Mouse (Mus musculus) liver, embryonic 12.5 days (tissue): ENCODE data around the gene Scp2. TPM values are rescaled to one million over a fixed set of nuclear protein-coding genes. Genes with fewer than 3 reads are reported as not detected.
A peak's percentile ranks its signal among the peaks of the same experiment; 100 is the strongest.
"Not testable (repeated sequence)": the region's sequence is repeated elsewhere in the genome, so short reads cannot be mapped to it uniquely, and the experiment has no call there.

Experiments used
- ATAC-seq: fragments of 200-750 bp; cut with Nextera tagmentation; 2 replicates; pipeline ENCODE4 v1.8.0; 2017; ENCODE audit warnings: moderate number of reproducible peaks, mild to moderate bottlenecking, moderate library complexity
- H3K27ac ChIP-seq: fragments of 300-500 bp; sonication (generic); 2 replicates; pipeline ENCODE4 v1.5.1; 2016; ENCODE audit warnings: mild to moderate bottlenecking
- H3K27me3 ChIP-seq: fragments of 300-500 bp; sonication (generic); replicated peaks from 2 replicates; pipeline ENCODE4 v1.6.1; 2016; ENCODE audit warnings: mild to moderate bottlenecking, moderate library complexity
- H3K36me3 ChIP-seq: fragments of 300-500 bp; sonication (generic); 2 replicates; pipeline ENCODE4 v1.6.1; 2016; ENCODE audit warnings: mild to moderate bottlenecking, moderate library complexity
- H3K4me1 ChIP-seq: fragments of 300-500 bp; sonication (generic); 2 replicates; pipeline ENCODE4 v1.6.1; 2016
- H3K4me2 ChIP-seq: fragments of 300-500 bp; sonication (generic); 2 replicates; pipeline ENCODE4 v1.6.1; 2016; ENCODE audit warnings: mild to moderate bottlenecking, moderate library complexity
- H3K4me3 ChIP-seq: fragments of 300-500 bp; sonication (generic); 2 replicates; pipeline ENCODE4 v1.5.1; 2016; ENCODE audit warnings: mild to moderate bottlenecking, moderate library complexity
- H3K9ac ChIP-seq: fragments of 300-500 bp; sonication (generic); 2 replicates; pipeline ENCODE4 v1.6.1; 2016; ENCODE audit warnings: mild to moderate bottlenecking, moderate library complexity
- H3K9me3 ChIP-seq: fragments of 300-500 bp; sonication (generic); replicated peaks from 2 replicates; pipeline ENCODE4 v1.6.1; 2016; ENCODE audit warnings: mild to moderate bottlenecking, moderate library complexity
- WGBS: fragments of 180-500 bp; shearing (Covaris S2); methylation state at CpG from one replicate; pipeline ENCODE4 v1.1.7; 2016; ENCODE audit not compliant: insufficient replicate concordance; 5-methylcytosine and 5-hydroxymethylcytosine counted together
- polyA plus RNA-seq: library from polyadenylated mRNA; unstranded; fragments of >200 nt; fragmentation: Nextera tagmentation; extraction: Ambion mirVana; gene quantifications from 2 replicates; pipeline ENCODE4 v1.2.1, GENCODE M21; 2016

Gene Scp2
- polyA plus RNA-seq, 1 experiment from 2014 or later: 198 TPM

DNA sequence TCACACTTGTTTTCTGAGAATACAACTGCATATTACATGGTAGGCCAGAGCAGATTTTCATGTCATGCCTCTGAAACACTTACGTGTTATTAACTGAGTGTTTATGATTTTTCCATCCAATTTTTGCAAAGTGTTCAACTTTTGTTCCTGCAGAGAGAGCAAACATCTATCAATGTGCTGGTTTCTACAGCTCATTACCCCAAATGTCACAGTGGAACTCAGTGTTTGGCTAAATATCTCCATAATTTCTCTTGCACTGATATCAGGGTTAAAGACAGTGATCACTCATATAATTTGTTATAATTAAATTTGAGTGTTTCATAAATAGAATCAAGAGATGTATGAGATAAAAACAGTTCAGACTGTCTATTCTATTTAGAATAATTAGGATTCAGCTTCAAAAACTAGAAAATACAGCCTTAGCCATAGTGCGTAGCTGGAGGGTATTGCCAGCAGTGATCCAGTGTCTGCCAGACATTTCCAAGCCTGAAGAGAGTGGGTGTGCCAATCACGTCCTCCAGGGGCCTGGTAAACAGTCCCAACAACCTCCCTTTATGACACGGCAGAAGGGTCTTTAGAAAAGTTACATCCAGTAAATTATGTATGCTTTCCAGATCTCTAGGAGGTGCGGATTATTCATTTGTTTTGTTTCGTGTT lies 51.9 kb downstream of the Scp2 start:
- Histone ChIP-seq H3K9me3 (no peaks in the 10 kb centered on the region), H3K27me3 (no peaks in the 10 kb centered on the region), H3K4me2 (no peak overlapping the region), H3K27ac (no peak overlapping the region), H3K9ac (no peak overlapping the region), H3K4me1 (no peaks in the 10 kb centered on the region), H3K4me3 (no peak overlapping the region), H3K36me3 (0 out of 2 replicates have a peak, but pooled peaks cover 7% of the 10 kb centered on the region)
- 72% methylated on average over 6 of the region's 6 CpGs for WGBS
- ATAC-seq: no peak

DNA sequence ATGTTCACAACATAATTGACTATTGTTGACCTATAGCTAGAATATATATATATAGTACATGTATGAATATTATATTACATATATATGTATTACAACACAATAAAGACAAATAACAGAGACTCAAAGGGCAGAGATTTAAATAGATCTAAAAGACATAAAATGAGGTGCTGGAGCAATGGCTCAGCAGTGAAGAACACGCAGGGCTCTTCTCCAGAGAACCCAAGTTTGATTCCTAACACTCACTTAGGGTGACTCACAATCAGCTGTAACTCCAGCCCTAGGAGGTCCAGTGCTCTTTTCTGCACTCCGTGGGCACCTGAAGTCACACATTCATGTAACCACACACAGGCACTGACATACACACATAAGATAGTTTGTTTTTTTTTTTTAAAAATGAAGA lies 60.8 kb downstream of the Scp2 start:
- Histone ChIP-seq H3K27ac (no peak overlapping the region), H3K27me3 (no peaks in the 10 kb centered on the region), H3K4me1 (peaks cover 5% of the 10 kb centered on the region), H3K4me3 (no peak overlapping the region), H3K36me3 (no peaks in the 10 kb centered on the region), H3K9me3 (no peaks in the 10 kb centered on the region), H3K4me2 (no peak overlapping the region), H3K9ac (no peak overlapping the region)
- 80% methylated on average over 2 of the region's 2 CpGs for WGBS
- no peak for ATAC-seq

DNA sequence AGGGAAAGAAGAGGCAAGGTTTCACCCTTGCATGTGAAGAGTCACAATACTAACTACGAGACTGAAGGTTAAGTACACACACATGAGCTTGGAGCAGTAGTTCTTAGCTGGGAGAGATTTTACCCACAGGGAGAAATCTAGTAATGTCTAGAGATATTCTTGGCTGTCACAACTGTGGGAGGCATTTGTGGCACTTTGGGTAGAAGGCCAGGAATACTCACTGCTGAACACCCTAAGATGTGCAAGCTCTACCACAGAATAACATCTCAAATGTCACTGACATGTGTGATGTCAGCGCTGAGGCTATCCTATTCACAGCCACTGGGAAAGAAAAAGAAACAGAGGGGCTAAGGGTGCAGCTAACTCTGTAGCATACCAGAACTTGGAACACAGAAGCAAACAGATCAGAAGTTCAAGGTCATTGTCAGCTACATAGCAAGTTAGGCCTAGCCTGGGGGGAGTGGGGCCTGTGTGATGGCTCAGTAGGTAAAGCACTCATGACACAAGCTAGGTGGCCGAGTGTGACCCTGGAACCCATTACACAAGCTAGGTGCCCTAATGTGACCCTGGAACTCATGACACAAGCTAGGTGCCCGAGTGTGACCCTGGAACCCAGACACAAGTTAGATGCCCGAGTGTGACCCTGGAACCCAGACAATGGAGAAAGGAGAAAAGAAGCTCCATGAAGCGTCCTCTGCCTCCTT lies 61.6 kb downstream of the Scp2 start:
- Histone ChIP-seq H3K27me3 (no peaks in the 10 kb centered on the region), H3K4me1 (peaks cover 5% of the 10 kb centered on the region), H3K4me2 (no peak overlapping the region), H3K27ac (no peak overlapping the region), H3K4me3 (no peak overlapping the region), H3K9me3 (no peaks in the 10 kb centered on the region), H3K36me3 (0 out of 2 replicates have a peak, but pooled peaks cover 2% of the 10 kb centered on the region), H3K9ac (no peak overlapping the region)
- ATAC-seq: no peak
- 71% methylated on average over 6 of the region's 6 CpGs for WGBS

DNA sequence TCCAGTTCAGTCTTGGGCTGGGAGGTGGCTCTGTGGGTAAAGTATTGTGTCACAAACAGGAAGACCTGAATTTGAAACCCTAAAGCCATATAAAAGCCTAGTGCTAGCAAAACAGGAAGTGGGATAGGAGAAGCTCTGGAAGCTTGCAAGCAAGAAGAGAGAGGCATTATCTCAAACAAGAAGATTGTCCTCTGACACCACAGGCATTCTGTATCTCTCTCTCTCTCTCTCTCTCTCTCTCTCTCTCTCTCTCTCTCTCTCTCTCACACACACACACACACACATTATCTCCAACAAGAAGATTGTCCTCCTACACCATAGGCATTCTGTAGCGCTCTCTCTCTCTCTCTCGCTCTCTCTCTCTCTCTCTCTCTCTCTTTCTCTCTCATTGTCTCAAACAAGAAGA lies 62.4 kb downstream of the Scp2 start:
- WGBS: 68% methylated on average over 2 of the region's 2 CpGs
- ATAC-seq: no peak
- Histone ChIP-seq H3K9ac (no peak overlapping the region), H3K4me1 (peaks cover 5% of the 10 kb centered on the region), H3K36me3 (0 out of 2 replicates have a peak, but pooled peaks cover 2% of the 10 kb centered on the region), H3K4me3 (no peak overlapping the region), H3K9me3 (no peaks in the 10 kb centered on the region), H3K27me3 (no peaks in the 10 kb centered on the region), H3K4me2 (no peak overlapping the region), H3K27ac (no peak overlapping the region)

DNA sequence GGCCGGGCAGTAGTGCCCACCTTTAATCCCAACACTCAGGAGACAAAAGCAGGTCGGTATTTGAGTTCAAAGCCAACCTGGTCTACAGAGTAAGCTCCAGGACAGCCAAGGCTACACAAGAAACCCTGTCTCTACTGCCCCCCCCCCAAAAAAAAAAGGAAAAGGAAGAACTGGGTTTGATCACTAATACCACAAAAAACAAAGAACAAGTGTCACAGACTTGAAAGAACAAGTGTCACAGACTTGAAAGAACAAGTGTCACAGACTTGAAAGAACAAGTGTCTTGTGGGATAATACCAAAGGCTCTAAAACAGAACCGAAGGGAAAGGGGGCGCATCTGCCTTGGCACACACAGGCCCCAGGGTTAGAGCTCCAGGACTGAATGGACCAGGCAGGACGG lies 63.9 kb downstream of the Scp2 start:
- Histone ChIP-seq H3K4me1 (peaks cover 5% of the 10 kb centered on the region), H3K9me3 (no peaks in the 10 kb centered on the region), H3K27ac (no peak overlapping the region), H3K4me3 (no peak overlapping the region), H3K36me3 (0 out of 2 replicates have a peak, but pooled peaks cover 2% of the 10 kb centered on the region), H3K4me2 (no peak overlapping the region), H3K27me3 (no peaks in the 10 kb centered on the region), H3K9ac (no peak overlapping the region)
- ATAC-seq: no peak
- WGBS: 80% methylated on average over 5 of the region's 5 CpGs

DNA sequence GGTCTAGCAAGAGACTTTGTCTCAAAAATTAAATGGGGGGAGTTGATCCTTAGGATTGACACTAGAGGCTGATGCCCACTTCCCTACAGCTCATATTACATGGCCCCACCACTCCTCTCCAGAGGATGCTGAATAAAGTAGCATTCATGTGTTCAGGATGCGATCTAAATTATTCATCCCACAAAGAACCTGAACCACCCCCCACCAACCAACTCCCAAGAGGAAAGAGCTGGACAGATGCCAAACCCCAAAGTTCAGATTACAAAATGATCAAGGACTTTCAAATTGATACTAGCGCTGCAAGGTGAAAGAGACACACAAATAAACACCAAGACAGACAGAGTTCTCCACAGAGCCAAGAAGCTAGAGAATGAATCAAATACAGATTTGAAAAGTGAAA lies 65.0 kb downstream of the Scp2 start:
- H3K9me3 ChIP-seq: no peaks in the 10 kb centered on the region
- 85% methylated on average over 2 of the region's 2 CpGs for WGBS
- H3K27me3 ChIP-seq: no peaks in the 10 kb centered on the region

DNA sequence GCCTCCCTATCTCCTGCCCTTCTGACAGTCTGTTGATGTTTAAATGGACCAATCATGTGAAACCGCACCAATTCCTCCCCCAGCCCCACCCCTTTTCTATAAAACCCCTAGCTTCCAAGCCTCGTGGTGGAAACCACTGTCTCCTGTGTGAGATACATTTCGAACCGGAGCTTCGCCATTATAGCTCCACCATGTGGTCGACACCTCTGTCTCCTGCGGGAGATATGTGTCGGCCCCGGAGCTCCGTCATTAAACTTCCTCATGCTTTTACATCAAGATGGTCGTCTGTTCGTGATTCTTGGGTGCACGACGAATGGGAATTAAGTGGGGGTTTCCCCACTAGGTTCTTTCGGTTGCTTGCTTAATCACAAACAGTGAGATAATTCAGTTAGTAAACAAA lies 65.6 kb downstream of the Scp2 start:
- WGBS: 81% methylated on average over 15 of the region's 15 CpGs
- ATAC-seq, H3K4me3 ChIP-seq, H3K9me3 ChIP-seq, H3K27me3 ChIP-seq, H3K9ac ChIP-seq, H3K27ac ChIP-seq, H3K4me1 ChIP-seq, H3K4me2 ChIP-seq, H3K36me3 ChIP-seq: not testable (repeated sequence)

More for the DNA sequence above, 65.0 kb downstream of the Scp2 start:
- no peak overlapping the region for H3K27ac ChIP-seq
- ATAC-seq: no peak
- H3K36me3 ChIP-seq: 0 out of 2 replicates have a peak, but pooled peaks cover 2% of the 10 kb centered on the region
- H3K4me1 ChIP-seq: peaks cover 5% of the 10 kb centered on the region
- H3K9ac ChIP-seq: no peak overlapping the region
- H3K4me3 ChIP-seq: no peak overlapping the region
- H3K4me2 ChIP-seq: no peak overlapping the region

DNA sequence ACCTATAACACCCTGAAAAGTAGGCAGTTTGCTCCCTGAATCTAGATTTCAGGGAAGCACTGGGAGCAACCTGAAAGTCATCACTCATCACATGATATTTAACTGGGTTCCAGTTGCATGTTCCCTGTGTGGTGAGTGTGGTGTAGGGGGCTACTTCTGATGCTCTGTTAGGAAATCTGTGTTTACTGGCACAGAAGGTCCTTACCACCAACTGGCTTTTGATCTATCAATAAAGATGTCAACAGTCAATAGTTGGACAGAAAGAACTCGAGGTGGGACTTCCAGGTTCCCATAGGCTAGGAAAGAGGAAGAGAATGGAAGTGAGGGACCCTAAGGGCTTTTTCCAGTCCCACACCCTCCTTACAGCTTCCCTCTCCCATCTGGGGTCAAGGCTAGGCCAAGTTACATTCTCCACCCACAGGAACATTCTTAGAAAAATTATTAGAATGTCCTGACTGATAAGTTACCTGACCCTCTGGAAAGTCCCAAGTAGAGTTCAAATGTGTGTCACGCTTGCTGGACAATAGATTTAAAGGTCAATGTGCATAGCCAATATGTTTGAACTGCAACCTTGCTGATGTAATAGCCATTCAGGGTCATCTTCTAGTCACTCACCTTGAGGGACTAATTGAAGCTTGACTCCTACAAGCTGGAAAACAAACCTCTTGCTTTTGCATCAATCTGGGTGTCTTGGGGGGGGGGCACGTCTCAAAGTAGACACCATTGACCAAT lies 67.4 kb downstream of the Scp2 start:
- Histone ChIP-seq H3K9me3 (no peaks in the 10 kb centered on the region), H3K27ac (no peak overlapping the region), H3K9ac (no peak overlapping the region), H3K4me3 (no peak overlapping the region), H3K36me3 (peaks cover 2% of the 10 kb centered on the region; the same call in 1 of the 2 replicates), H3K27me3 (no peaks in the 10 kb centered on the region), H3K4me1 (peaks cover 3% of the 10 kb centered on the region; the same call in 1 of the 2 replicates), H3K4me2 (no peak overlapping the region)
- WGBS: 66% methylated on average over 3 of the region's 3 CpGs
- no peak for ATAC-seq

DNA sequence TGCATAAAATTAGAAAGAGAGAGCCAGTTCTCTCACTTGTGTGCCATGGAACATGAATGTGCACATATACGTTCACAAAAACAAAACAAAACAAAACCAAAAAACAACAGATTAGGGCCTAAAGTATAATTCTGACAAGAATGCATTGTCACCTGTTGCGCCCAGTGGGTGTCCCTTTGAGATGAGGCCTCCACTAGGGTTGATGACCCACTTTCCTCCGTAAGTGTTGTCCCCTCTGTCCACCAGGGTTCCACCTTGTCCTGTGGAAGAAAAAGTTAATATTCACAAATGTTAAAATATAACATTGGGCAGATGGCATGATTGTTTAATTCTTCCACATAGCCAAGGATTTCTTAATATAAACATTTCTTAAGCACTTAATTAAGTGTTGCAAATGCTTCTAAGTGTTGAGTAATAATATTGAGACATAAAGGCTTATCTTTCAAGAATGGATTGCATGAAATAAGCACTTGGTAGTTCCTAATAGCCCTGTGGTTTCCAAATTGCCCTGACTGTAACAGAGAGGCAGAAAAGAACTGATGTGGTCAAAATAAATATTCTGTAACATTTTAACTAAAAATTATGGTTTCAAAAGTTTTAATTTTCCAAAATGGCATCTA lies 70.5 kb downstream of the Scp2 start:
- 78% methylated on average over 3 of the region's 3 CpGs for WGBS
- Histone ChIP-seq H3K9ac (no peak overlapping the region), H3K9me3 (no peaks in the 10 kb centered on the region), H3K27ac (no peak overlapping the region), H3K27me3 (no peaks in the 10 kb centered on the region), H3K4me1 (peaks cover 24% of the 10 kb centered on the region), H3K36me3 (peaks cover 5% of the 10 kb centered on the region; the same call in 1 of the 2 replicates), H3K4me3 (no peak overlapping the region), H3K4me2 (no peak overlapping the region)
- ATAC-seq: no peak

DNA sequence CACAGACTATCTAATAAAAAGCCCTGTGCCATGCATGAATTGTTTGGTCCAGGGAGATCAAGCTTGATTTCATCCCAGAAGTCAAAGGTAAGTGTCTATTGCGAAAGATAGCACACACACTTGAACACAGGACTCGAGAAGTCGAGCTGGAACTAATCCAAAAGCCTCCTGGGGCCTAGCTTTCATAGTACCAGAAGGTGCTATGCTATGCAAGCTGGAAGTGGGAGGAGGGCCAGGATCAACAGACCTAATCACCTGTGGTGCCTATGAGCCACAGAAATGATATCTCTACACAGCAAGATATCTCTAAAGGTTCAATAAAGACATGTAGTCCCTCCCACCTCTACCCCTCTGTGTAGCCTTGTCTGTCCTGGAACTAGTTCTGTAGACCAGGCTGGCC lies 72.7 kb downstream of the Scp2 start:
- Histone ChIP-seq H3K36me3 (peaks cover 21% of the 10 kb centered on the region), H3K9me3 (no peaks in the 10 kb centered on the region), H3K27ac (no peak overlapping the region), H3K4me2 (no peak overlapping the region), H3K4me1 (peaks cover 40% of the 10 kb centered on the region), H3K9ac (no peak overlapping the region), H3K4me3 (no peak overlapping the region), H3K27me3 (no peaks in the 10 kb centered on the region)
- no peak for ATAC-seq
- 85% methylated on average over 3 of the region's 3 CpGs for WGBS

DNA sequence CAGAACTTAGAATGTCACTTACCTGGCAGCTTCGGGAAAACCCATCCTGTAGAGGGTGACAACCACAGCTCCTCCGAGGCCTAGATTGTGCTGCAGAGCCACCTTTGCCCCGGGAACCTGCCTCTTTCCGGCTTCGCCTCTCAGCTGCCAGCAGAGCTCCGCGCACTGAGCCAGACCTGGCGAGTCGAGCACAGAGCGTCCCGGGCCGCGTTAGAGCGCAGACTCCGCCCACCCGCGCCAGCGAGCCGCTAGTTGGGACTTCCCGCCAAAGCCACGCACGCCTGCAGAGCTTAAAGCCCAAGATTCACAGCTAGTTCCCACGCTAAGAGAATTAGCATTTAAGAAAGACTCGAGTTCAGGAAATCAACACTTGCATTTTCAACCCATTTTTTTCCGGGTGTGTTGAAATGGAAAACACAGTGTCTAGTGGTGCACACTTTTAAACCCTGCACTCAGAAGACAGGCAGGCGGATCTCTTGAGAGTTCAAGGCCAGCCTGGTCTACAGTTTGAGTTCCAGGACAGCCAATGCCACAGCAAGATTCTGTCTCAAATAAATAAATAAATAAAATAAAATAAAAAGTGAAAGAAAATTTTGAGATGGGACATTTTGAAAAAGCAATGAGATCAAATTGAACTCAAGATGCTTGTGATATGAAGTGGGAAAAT lies 73.4 kb downstream of the Scp2 start:
- Histone ChIP-seq H3K4me1 (peaks cover 40% of the 10 kb centered on the region), H3K27me3 (no peaks in the 10 kb centered on the region), H3K9me3 (no peaks in the 10 kb centered on the region), H3K36me3 (peaks cover 25% of the 10 kb centered on the region), H3K27ac (peak overlapping the region; percentile 68; the same call in 1 of the 2 replicates), H3K4me2 (peak overlapping the region; percentile 83), H3K4me3 (peak overlapping the region; percentile 69), H3K9ac (peak overlapping the region; percentile 75)
- 2% methylated on average over 26 of the region's 26 CpGs for WGBS
- ATAC-seq: peak; percentile 94
